Mouse (Mus musculus) embryo, embryonic 11 days (tissue): ENCODE data around the gene Aqr.
A peak's percentile ranks its signal among the peaks of the same experiment; 100 is the strongest.

ENCODE experiments used
- DNase-seq: peaks from one replicate; pipeline ENCODE4 v3.0.0-alpha.2; 2015

The Aqr gene

GRCm38 (mm10) chr2:114059608-114060007 is 127.2 kb downstream of the Aqr start:
- DNase-seq, result no peak

GRCm38 (mm10) chr2:114058226-114058796 is 128.5 kb downstream of the Aqr start:
- no peak for DNase-seq

- no peak for DNase-seq
Observed at GRCm38 (mm10) chr2:114057303-114057853, 129.4 kb downstream of the Aqr start.

- no peak for DNase-seq
Observed at GRCm38 (mm10) chr2:114054129-114054528, 132.7 kb downstream of the Aqr start.

GRCm38 (mm10) chr2:114052696-114053598 is 133.9 kb downstream of the Aqr start, which contains the start of gene Actc1:
TSS of gene Actc1 (minus strand) at chr2:114053548.
- DNase-seq, result peak; percentile 29

GRCm38 (mm10) chr2:114051871-114052241 is 135.0 kb downstream of the Aqr start:
- DNase-seq, result no peak
